In the genomic region with DNA sequence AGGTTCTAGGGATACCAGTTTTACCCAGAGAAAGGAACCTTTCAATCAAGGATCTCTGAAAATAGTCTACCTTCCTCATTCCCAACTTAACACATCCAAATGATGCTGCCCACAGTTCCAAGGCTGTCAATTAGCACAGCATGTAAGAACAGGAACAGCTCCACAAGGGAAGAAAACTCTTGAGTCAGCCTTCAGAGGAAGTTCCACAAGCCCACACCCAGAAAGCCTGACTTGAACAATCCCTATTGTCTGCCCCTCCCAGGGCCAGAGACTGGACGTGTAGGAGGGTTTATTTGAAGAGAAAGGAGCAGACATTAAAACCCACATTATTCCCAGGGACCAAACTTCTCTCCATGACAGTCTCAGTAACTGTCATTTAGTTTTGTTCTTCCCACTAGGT, we compare ENCODE assay signal across 9 mouse cellular contexts. TPM values are rescaled to one million over a fixed set of nuclear protein-coding genes. Genes with fewer than 3 reads are reported as not detected.
DNase-seq lines count a peak whose midpoint lies in the region; ATAC-seq and TF ChIP-seq lines count a peak whose summit lies in the region.
"Had no signal": no experiment of that assay in that cellular context is flagged by ENCODE, and none has a peak within 500 bp of the region (broad histone marks: within the 10 kb centered on the region; RNA-seq: fewer than 3 reads in every experiment).

No protein-coding gene starts in this region.

- TF ChIP-seq CTCF in lung, adult 2 months (IDR thresholded peaks at IDR 0.05; ENCODE audit: insufficient read depth, low read length) = no peak

- no peak overlapping the region for H3K9ac ChIP-seq in lung, embryonic 15.5 days
- H3K9ac ChIP-seq in stomach, embryonic 16.5 days (ENCODE audit: low read length) = no peak overlapping the region

- no peaks in the 10 kb centered on the region for H3K36me3 ChIP-seq in lung, embryonic 15.5 days
- no peaks in the 10 kb centered on the region for H3K36me3 ChIP-seq in stomach, embryonic 16.5 days (ENCODE audit: control insufficient read depth, insufficient read depth, low read length)

- ATAC-seq in lung, embryonic 15.5 days (ENCODE audit: borderline replicate concordance, extremely low read depth, low FRiP score, low TSS enrichment) = no peak
- ATAC-seq in stomach, embryonic 16.5 days (ENCODE audit: insufficient read depth, low FRiP score) = no peak

- H3K4me1 ChIP-seq in lung, embryonic 15.5 days = peaks cover 21% of the 10 kb centered on the region
- H3K4me1 ChIP-seq in lung, adult 2 months (ENCODE audit: control insufficient read depth, insufficient read depth, low read length) = peaks cover 23% of the 10 kb centered on the region
- H3K4me1 ChIP-seq in stomach, embryonic 16.5 days (ENCODE audit: control insufficient read depth, insufficient read depth, low read length) = no peaks in the 10 kb centered on the region; the same call in 1 of the 2 replicates

- H3K4me2 ChIP-seq in lung, embryonic 15.5 days = no peak overlapping the region
- H3K4me2 ChIP-seq in stomach, embryonic 16.5 days (ENCODE audit: low read depth, low read length) = no peak overlapping the region

- 28% methylated on average over 1 of the region's 1 CpGs for WGBS in lung, embryonic 15.5 days
- 6% methylated on average over 1 of the region's 1 CpGs for WGBS in lung, adult 2 months
- 20% methylated on average over 1 of the region's 1 CpGs for WGBS in stomach, embryonic 16.5 days

- no peak overlapping the region for H3K4me3 ChIP-seq in lung, embryonic 15.5 days
- no peak overlapping the region for H3K4me3 ChIP-seq in lung, adult 2 months (replicated peaks; ENCODE audit: extremely low read depth, low read depth, low read length)
- no peak overlapping the region for H3K4me3 ChIP-seq in stomach, embryonic 16.5 days (replicated peaks; ENCODE audit: low read length)

- H3K27me3 ChIP-seq in lung, embryonic 15.5 days = no peaks in the 10 kb centered on the region
- H3K27me3 ChIP-seq in stomach, embryonic 16.5 days (ENCODE audit: control insufficient read depth, insufficient read depth, low read length) = no peaks in the 10 kb centered on the region

- H3K27ac ChIP-seq in lung, embryonic 15.5 days = peak overlapping the region; percentile 38
- peak overlapping the region; percentile 61 for H3K27ac ChIP-seq in stomach, embryonic 16.5 days (ENCODE audit: low read length)

- TF ChIP-seq POLR2A in lung, adult 2 months (IDR thresholded peaks at IDR 0.05; ENCODE audit: borderline replicate concordance, extremely low read depth, low read depth, low read length) = no peak

- intact Hi-C loops in heart, postnatal 36 days (cut with DNase I) = no loop called here
- intact Hi-C loops in heart, postnatal 25 days (cut with DNase I) = loop anchor here (2.0 kb wide), 1 partner anchor 47 kb away; no protein-coding TSS in a partner anchor

- peak; percentile 39 to 69 for DNase-seq in heart, adult 18-20 months
- DNase-seq in heart, postnatal 36 days = no peak
- DNase-seq in lung, adult 2 months = no peak
- peak; percentile 12 for DNase-seq in heart, postnatal 25 days (ENCODE audit: low spot score)
- DNase-seq in urinary bladder, adult 18-20 months (ENCODE audit: low spot score in 2 of 2) = no peak
- DNase-seq in right cerebral cortex, postnatal 36 days (ENCODE audit: low spot score in 2 of 2) = no peak
- DNase-seq: cerebellum, postnatal 10 days had no signal

- H3K9me3 ChIP-seq in lung, embryonic 15.5 days = no peaks in the 10 kb centered on the region
- H3K9me3 ChIP-seq in stomach, embryonic 16.5 days (replicated peaks; ENCODE audit: control insufficient read depth, low read length) = no peaks in the 10 kb centered on the region

RNA-seq across cellular contexts. Expression of gene Macf1, which starts 48.7 kb away (rescaled TPM):
- 100 to 1,000 TPM; 224 to 229 TPM for total RNA-seq in heart, adult 18-20 months (2021)
- total RNA-seq in heart, postnatal 36 days (2021) = 100 to 1,000 TPM; 228 to 240 TPM
- 64.2 and 73.1 TPM in 2 replicates for polyA plus RNA-seq in lung, embryonic 15.5 days (2015; fragmentation: Nextera tagmentation; extraction: Ambion mirVana)
- 216 and 249 TPM in 2 replicates for polyA plus RNA-seq in lung, adult 2 months (2012; rRNA removed)
- 100 to 1,000 TPM; 230 to 254 TPM for total RNA-seq in heart, postnatal 25 days (2021)
- polyA plus RNA-seq in stomach, embryonic 16.5 days (2015; fragmentation: Nextera tagmentation; extraction: Ambion mirVana) = 34.1 and 35.3 TPM in 2 replicates

Comparison
In these comparisons a context has a peak if more than half of its experiments do, and no peak if none do; other contexts are left out.
1. DNase-seq: peak in heart, adult 18-20 months (2 of 2) and heart, postnatal 25 days (single experiment); none in heart, postnatal 36 days (0 of 2), lung, adult 2 months (single experiment), urinary bladder, adult 18-20 months (0 of 2) and right cerebral cortex, postnatal 36 days (0 of 2).